Mouse (Mus musculus): ENCODE data around the gene Ryr2. TPM values are rescaled to one million over a fixed set of nuclear protein-coding genes. Genes with fewer than 3 reads are reported as not detected.

Gene Ryr2
- total RNA-seq, 1 experiment from 2014 or later, result not detected

GRCm38 (mm10) chr13:12055913-12056312, 50.8 kb downstream of the Ryr2 start:
- ATAC-seq (replicated peaks in 1 of 2; ENCODE audit: insufficient read depth in 1 of 2, low FRiP score in 2 of 2, low TSS enrichment in 1 of 2, low read depth in 1 of 2, poor library complexity in 2 of 2, severe bottlenecking in 2 of 2), result no peak

DNA sequence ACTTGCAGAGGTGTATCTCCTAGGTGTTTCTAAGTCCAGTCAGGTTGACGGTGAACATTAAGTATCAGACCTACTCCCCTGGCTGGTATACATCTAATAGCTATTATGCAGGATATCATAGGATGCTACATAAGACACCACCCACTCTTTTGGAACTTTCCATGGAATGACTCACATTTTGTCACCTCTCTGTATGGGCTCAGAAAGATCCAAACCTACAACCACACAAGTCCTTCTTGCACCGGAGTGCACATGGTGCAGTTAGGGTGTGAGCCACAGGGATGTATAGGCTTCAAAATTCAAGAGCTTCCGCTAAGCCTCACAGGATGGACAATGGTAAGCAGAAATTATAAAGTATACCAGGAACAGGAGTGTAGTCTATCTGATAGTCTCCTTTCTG, 52.8 kb downstream of the Ryr2 start:
- no peak for ATAC-seq (replicated peaks in 1 of 2; ENCODE audit: insufficient read depth in 1 of 2, low FRiP score in 2 of 2, low TSS enrichment in 1 of 2, low read depth in 1 of 2, poor library complexity in 2 of 2, severe bottlenecking in 2 of 2)

GRCm38 (mm10) chr13:12050809-12051208, 55.9 kb downstream of the Ryr2 start:
- ATAC-seq (replicated peaks in 1 of 2; ENCODE audit: insufficient read depth in 1 of 2, low FRiP score in 2 of 2, low TSS enrichment in 1 of 2, low read depth in 1 of 2, poor library complexity in 2 of 2, severe bottlenecking in 2 of 2), result no peak

DNA sequence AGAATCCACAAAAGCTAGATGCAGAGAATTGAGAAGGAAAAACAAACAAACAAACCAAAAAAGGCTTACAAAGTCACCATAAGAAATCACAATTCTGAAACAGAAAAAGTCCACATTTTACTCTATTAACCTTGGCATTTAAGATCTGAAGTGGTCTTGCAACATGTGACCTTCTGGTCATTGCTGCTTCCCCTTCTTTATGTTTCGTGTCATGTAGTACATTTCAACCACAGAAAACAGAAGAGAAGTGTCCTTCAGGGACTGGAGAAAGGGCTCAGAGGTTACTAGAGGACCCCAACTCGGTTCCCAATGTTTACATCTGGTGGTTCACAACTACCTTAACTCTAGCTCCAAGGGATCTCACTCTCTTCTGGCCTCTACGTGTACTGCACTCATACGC, 59.7 kb downstream of the Ryr2 start:
- ATAC-seq (replicated peaks in 1 of 2; ENCODE audit: insufficient read depth in 1 of 2, low FRiP score in 2 of 2, low TSS enrichment in 1 of 2, low read depth in 1 of 2, poor library complexity in 2 of 2, severe bottlenecking in 2 of 2), result no peak

DNA sequence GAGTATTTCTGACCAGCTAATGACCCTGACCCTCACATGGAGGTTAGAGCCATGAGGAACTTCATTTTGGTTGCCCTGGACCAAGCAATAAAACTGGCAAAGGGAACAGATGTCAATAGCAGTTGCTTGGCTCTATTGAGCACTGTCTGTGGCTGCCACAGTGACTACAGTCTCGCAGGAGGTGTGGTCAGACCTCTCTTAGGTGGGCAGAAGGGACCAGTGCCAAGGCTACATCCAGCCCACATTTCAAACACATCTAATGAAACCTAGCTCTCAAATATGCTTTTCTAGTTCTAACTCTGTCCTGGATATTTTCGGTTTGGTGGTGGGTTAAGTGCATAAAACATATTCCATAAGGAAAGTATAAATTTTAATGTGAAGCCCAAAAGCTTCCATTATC, 62.0 kb downstream of the Ryr2 start:
- no peak for ATAC-seq (replicated peaks in 1 of 2; ENCODE audit: insufficient read depth in 1 of 2, low FRiP score in 2 of 2, low TSS enrichment in 1 of 2, low read depth in 1 of 2, poor library complexity in 2 of 2, severe bottlenecking in 2 of 2)

GRCm38 (mm10) chr13:12042891-12043491, 63.8 kb downstream of the Ryr2 start:
- ATAC-seq (replicated peaks in 1 of 2; ENCODE audit: insufficient read depth in 1 of 2, low FRiP score in 2 of 2, low TSS enrichment in 1 of 2, low read depth in 1 of 2, poor library complexity in 2 of 2, severe bottlenecking in 2 of 2), result no peak

GRCm38 (mm10) chr13:12039967-12040366, 66.8 kb downstream of the Ryr2 start:
- no peak for ATAC-seq (replicated peaks in 1 of 2; ENCODE audit: insufficient read depth in 1 of 2, low FRiP score in 2 of 2, low TSS enrichment in 1 of 2, low read depth in 1 of 2, poor library complexity in 2 of 2, severe bottlenecking in 2 of 2)

DNA sequence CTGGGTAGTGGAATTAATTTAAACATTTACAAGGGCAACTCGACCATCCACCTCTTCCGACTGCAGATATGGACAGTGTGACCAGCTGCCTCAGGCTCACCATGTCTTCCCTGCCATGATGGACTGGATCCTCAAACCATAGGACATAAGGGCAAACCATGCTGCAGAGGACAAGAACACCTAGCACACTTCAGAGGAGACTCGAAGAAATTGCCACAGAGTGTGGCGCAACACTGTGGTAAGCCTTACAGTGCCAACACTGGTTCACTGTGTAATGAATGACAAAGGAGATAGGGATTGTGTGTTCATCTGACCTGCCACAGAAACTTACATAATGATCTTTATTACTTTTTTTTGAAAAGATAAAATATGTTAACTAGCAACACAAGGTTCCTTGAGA, 68.1 kb downstream of the Ryr2 start:
- ATAC-seq (replicated peaks in 1 of 2; ENCODE audit: insufficient read depth in 1 of 2, low FRiP score in 2 of 2, low TSS enrichment in 1 of 2, low read depth in 1 of 2, poor library complexity in 2 of 2, severe bottlenecking in 2 of 2), result peak; percentile 38 to 57; a peak in 1 of 4 replicates

DNA sequence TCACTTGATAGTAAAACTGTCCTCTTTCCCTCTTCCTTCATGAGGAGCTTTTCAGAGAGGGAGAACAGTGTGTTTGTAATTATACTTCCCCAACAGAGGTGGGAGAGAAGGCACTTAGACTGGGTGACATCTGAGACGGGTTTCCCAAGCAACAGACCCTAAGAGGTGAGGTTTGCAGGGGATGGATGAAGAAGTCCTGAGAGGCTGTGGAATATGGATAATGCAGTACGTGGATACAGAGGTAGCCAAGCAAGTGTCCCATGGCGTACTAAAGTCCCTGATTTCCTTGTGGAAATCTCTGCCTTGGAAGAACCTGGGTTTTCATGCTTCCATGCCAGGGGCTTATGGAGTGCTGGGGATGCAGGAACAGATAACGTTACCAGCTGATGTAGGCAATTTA, 69.5 kb downstream of the Ryr2 start:
- no peak for ATAC-seq (replicated peaks in 1 of 2; ENCODE audit: insufficient read depth in 1 of 2, low FRiP score in 2 of 2, low TSS enrichment in 1 of 2, low read depth in 1 of 2, poor library complexity in 2 of 2, severe bottlenecking in 2 of 2)

DNA sequence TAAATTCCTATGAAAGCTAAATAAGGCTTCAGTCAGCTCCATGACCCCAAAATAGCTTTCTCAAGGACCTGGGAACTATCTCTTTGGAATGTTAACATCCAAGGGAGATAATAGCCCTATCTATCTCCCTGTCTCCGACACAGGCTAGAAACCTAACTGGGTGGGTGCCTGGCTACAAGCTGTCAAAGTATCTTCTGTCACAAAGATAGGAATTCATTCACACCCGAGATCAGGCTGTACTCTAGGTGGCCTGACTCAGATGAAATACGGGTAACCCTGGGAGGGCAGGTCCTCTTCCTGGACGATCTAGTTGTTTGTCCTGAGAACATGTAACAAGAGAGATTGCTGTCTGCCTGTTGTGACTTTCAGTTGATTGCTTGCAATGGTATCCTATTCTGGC, 69.9 kb downstream of the Ryr2 start:
- no peak for ATAC-seq (replicated peaks in 1 of 2; ENCODE audit: insufficient read depth in 1 of 2, low FRiP score in 2 of 2, low TSS enrichment in 1 of 2, low read depth in 1 of 2, poor library complexity in 2 of 2, severe bottlenecking in 2 of 2)

DNA sequence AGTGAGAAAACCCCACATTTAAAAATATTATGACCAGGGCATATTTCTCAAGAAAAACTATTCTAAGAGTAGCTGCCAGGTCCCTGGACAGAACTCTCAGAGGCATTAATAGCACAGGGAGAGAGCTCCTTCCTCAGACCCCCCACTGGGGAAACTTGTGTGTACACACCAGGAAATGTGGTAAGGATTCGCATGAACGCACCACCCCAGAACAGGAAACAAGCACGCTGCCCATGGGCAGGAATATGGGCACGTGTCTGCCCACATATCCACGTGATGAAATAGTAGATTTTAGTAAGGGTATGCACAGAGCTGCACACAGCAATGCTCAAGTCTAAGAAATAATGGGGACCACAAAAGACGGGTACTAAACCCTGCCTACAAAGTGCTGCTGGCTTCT, 72.8 kb downstream of the Ryr2 start:
- ATAC-seq (replicated peaks in 1 of 2; ENCODE audit: insufficient read depth in 1 of 2, low FRiP score in 2 of 2, low TSS enrichment in 1 of 2, low read depth in 1 of 2, poor library complexity in 2 of 2, severe bottlenecking in 2 of 2), result peak; percentile 65 to 83

DNA sequence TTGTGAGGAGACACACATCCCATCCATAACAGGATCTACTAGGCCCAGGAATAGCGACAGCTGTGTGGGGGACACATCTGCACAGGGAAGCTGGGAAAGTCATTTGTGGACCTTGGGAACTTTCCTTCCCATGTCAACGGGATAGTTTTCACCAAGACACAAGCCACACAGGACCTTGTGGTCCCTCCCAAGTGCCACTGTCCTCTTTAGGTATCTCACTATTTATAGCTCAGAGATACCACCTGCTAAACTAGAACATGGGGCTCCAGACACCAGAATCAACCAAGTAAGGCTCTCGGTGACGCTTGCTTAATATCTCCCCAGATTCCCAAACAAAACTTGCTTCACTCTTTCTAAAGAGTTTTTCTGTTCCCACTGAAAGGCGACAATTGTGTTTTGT, 73.5 kb downstream of the Ryr2 start:
- ATAC-seq (replicated peaks in 1 of 2; ENCODE audit: insufficient read depth in 1 of 2, low FRiP score in 2 of 2, low TSS enrichment in 1 of 2, low read depth in 1 of 2, poor library complexity in 2 of 2, severe bottlenecking in 2 of 2), result no peak

DNA sequence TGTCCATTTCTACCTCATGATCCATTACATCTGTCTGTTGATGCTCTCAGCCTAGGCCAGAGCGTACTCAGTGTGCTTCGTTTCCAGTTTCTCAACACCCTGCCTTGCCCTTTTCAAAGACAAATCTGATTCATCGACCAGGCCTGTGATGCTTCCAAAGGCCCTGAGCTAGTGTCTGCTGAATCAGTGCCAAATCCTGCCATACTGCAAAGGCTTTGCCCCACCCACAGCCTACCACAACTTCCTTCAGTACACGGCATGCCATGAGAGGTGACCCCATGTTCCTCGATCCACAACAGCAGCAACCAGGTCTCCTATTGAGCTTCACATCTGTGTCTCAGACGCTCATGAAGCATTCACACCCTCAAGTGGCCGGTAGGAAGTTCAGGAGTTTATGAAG, 76.9 kb downstream of the Ryr2 start:
- ATAC-seq (replicated peaks in 1 of 2; ENCODE audit: insufficient read depth in 1 of 2, low FRiP score in 2 of 2, low TSS enrichment in 1 of 2, low read depth in 1 of 2, poor library complexity in 2 of 2, severe bottlenecking in 2 of 2), result 0 out of 4 replicates have a peak, but pooled peaks of 1 of the 2 experiments have one; percentile 33

- no peak for ATAC-seq (replicated peaks in 1 of 2; ENCODE audit: insufficient read depth in 1 of 2, low FRiP score in 2 of 2, low TSS enrichment in 1 of 2, low read depth in 1 of 2, poor library complexity in 2 of 2, severe bottlenecking in 2 of 2)
Measured at GRCm38 (mm10) chr13:12029326-12029725, 77.4 kb downstream of the Ryr2 start.

GRCm38 (mm10) chr13:12018046-12018445, 88.7 kb downstream of the Ryr2 start:
- no peak for ATAC-seq (replicated peaks in 1 of 2; ENCODE audit: insufficient read depth in 1 of 2, low FRiP score in 2 of 2, low TSS enrichment in 1 of 2, low read depth in 1 of 2, poor library complexity in 2 of 2, severe bottlenecking in 2 of 2)

GRCm38 (mm10) chr13:12013986-12014385, 92.8 kb downstream of the Ryr2 start:
- ATAC-seq (replicated peaks in 1 of 2; ENCODE audit: insufficient read depth in 1 of 2, low FRiP score in 2 of 2, low TSS enrichment in 1 of 2, low read depth in 1 of 2, poor library complexity in 2 of 2, severe bottlenecking in 2 of 2), result no peak

DNA sequence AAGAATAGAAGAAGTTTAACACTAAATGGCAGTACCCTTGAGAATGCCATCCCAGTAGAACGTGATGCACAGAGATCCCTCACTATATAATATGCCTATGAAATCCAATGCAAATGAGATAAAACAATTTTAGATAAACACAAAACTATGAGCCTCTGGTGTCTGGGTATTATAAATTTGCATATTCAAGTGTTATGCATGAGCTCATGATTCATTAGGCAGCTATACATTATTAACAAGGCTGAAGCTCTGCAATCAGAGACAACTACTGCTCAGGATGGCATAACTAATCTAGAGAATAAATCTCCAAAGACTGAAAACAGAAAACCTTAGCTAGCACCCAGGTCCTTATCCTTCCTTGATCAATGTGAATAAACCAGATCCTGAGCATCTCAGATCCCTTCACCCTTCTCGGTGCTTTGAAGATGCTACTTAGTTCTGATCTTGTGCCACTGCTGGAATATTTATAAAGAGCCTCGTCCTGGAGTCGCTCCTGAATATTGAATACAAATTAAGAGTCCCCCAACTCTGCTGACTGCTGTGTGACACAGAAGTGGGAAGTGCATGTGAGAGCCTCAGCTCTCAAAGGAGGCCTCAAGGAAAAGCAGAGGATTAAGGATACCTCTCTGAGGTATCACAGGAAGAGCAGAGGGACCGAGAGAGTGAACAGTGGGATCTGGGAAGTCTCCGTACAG, 97.6 kb downstream of the Ryr2 start:
- ATAC-seq (replicated peaks in 1 of 2; ENCODE audit: insufficient read depth in 1 of 2, low FRiP score in 2 of 2, low TSS enrichment in 1 of 2, low read depth in 1 of 2, poor library complexity in 2 of 2, severe bottlenecking in 2 of 2), result no peak

DNA sequence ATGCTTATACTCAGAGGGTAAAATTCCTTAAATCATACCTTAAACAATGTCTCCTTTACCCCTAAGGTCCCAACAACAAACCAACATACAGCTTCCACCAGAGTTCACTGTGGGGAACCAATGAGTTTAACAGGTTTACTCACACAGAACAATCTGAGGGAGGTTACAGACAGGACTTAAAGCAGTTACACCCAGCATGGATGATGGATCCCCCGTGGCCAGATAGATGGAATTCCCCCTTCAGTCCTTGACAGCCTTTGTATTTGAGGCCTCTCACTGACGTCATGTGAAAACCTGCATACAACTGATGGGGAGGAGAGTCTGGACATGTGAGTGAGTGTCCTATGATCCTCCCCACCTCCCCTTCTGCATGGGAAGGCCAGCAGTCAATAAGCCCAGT, 99.2 kb downstream of the Ryr2 start:
- no peak for ATAC-seq (replicated peaks in 1 of 2; ENCODE audit: insufficient read depth in 1 of 2, low FRiP score in 2 of 2, low TSS enrichment in 1 of 2, low read depth in 1 of 2, poor library complexity in 2 of 2, severe bottlenecking in 2 of 2)

GRCm38 (mm10) chr13:12001891-12002294, 104.9 kb downstream of the Ryr2 start:
- ATAC-seq (replicated peaks in 1 of 2; ENCODE audit: insufficient read depth in 1 of 2, low FRiP score in 2 of 2, low TSS enrichment in 1 of 2, low read depth in 1 of 2, poor library complexity in 2 of 2, severe bottlenecking in 2 of 2), result no peak
